Mouse (Mus musculus): ENCODE data around the gene Atp6ap2. TPM values are rescaled to one million over a fixed set of nuclear protein-coding genes. Genes with fewer than 3 reads are reported as not detected.

The Atp6ap2 gene
- polyA plus RNA-seq (2012; rRNA removed): 5.6 and 6.9 TPM in 2 replicates

GRCm38 (mm10) chrX:12587192-12587957, at the start of gene Atp6ap2:
Gene Atp6ap2 (plus strand): TSS chrX:12587801.
- Histone ChIP-seq H3K4me1 (ENCODE audit: control insufficient read depth, insufficient read depth, insufficient read length) (peaks cover 3% of the 10 kb centered on the region; the same call in 1 of the 2 replicates), H3K4me3 (ENCODE audit: extremely low read depth, insufficient read depth, insufficient read length) (peak within 1 kb of the TSS; percentile 91), H3K27me3 (ENCODE audit: control insufficient read depth, insufficient read depth, low read length) (no peaks in the 10 kb centered on the region), H3K36me3 (ENCODE audit: control insufficient read depth, insufficient read depth, low read length) (no peaks in the 10 kb centered on the region), H3K27ac (ENCODE audit: insufficient read depth, low read length) (peak within 1 kb of the TSS; percentile 87)
- 25% methylated on average over 49 of the region's 49 CpGs for WGBS
- peak; percentile 87 to 94 for DNase-seq (ENCODE audit: low read depth in 1 of 2, low spot score in 2 of 2)
- TF ChIP-seq POLR2A (IDR thresholded peaks at IDR 0.05; ENCODE audit: low read depth, low read length) (peak; percentile 69), CTCF (IDR thresholded peaks at IDR 0.05; ENCODE audit: extremely low read depth, insufficient read depth, insufficient read length, insufficient replicate concordance) (no peak)

- H3K27me3 ChIP-seq (ENCODE audit: control insufficient read depth, insufficient read depth, low read length): no peaks in the 10 kb centered on the region
- WGBS: 86% methylated on average over 1 of the region's 1 CpGs
- DNase-seq (ENCODE audit: low read depth in 1 of 2, low spot score in 2 of 2): no peak
- TF ChIP-seq CTCF (IDR thresholded peaks at IDR 0.05; ENCODE audit: extremely low read depth, insufficient read depth, insufficient read length, insufficient replicate concordance) (no peak), POLR2A (IDR thresholded peaks at IDR 0.05; ENCODE audit: low read depth, low read length) (no peak)
- H3K4me1 ChIP-seq (ENCODE audit: control insufficient read depth, insufficient read depth, insufficient read length): no peaks in the 10 kb centered on the region
- H3K27ac ChIP-seq (ENCODE audit: insufficient read depth, low read length): no peak overlapping the region
- no peaks in the 10 kb centered on the region for H3K36me3 ChIP-seq (ENCODE audit: control insufficient read depth, insufficient read depth, low read length)
- no peak overlapping the region for H3K4me3 ChIP-seq (ENCODE audit: extremely low read depth, insufficient read depth, insufficient read length)
Observed at GRCm38 (mm10) chrX:12544417-12544816, 43.2 kb upstream of the Atp6ap2 start.

GRCm38 (mm10) chrX:12557086-12557485, 30.5 kb upstream of the Atp6ap2 start:
- H3K36me3 ChIP-seq (ENCODE audit: control insufficient read depth, insufficient read depth, low read length): no peaks in the 10 kb centered on the region
- H3K27me3 ChIP-seq (ENCODE audit: control insufficient read depth, insufficient read depth, low read length): no peaks in the 10 kb centered on the region
- 80% methylated on average over 7 of the region's 7 CpGs for WGBS
- no peak overlapping the region for H3K27ac ChIP-seq (ENCODE audit: insufficient read depth, low read length)
- TF ChIP-seq CTCF (IDR thresholded peaks at IDR 0.05; ENCODE audit: extremely low read depth, insufficient read depth, insufficient read length, insufficient replicate concordance) (no peak), POLR2A (IDR thresholded peaks at IDR 0.05; ENCODE audit: low read depth, low read length) (no peak)
- no peak for DNase-seq (ENCODE audit: low read depth in 1 of 2, low spot score in 2 of 2)
- no peak overlapping the region for H3K4me3 ChIP-seq (ENCODE audit: extremely low read depth, insufficient read depth, insufficient read length)
- no peaks in the 10 kb centered on the region for H3K4me1 ChIP-seq (ENCODE audit: control insufficient read depth, insufficient read depth, insufficient read length)

GRCm38 (mm10) chrX:12571407-12571806, 16.2 kb upstream of the Atp6ap2 start:
- H3K4me3 ChIP-seq (ENCODE audit: extremely low read depth, insufficient read depth, insufficient read length): no peak overlapping the region
- WGBS: 62% methylated on average over 1 of the region's 1 CpGs
- H3K36me3 ChIP-seq (ENCODE audit: control insufficient read depth, insufficient read depth, low read length): no peaks in the 10 kb centered on the region
- DNase-seq (ENCODE audit: low read depth in 1 of 2, low spot score in 2 of 2): no peak
- no peaks in the 10 kb centered on the region for H3K4me1 ChIP-seq (ENCODE audit: control insufficient read depth, insufficient read depth, insufficient read length)
- no peak overlapping the region for H3K27ac ChIP-seq (ENCODE audit: insufficient read depth, low read length)
- no peak for TF ChIP-seq CTCF (IDR thresholded peaks at IDR 0.05; ENCODE audit: extremely low read depth, insufficient read depth, insufficient read length, insufficient replicate concordance)
- TF ChIP-seq POLR2A (IDR thresholded peaks at IDR 0.05; ENCODE audit: low read depth, low read length): no peak
- H3K27me3 ChIP-seq (ENCODE audit: control insufficient read depth, insufficient read depth, low read length): no peaks in the 10 kb centered on the region

GRCm38 (mm10) chrX:12577936-12578335, 9.7 kb upstream of the Atp6ap2 start:
- TF ChIP-seq CTCF (IDR thresholded peaks at IDR 0.05; ENCODE audit: extremely low read depth, insufficient read depth, insufficient read length, insufficient replicate concordance) (no peak), POLR2A (IDR thresholded peaks at IDR 0.05; ENCODE audit: low read depth, low read length) (no peak)
- H3K27me3 ChIP-seq (ENCODE audit: control insufficient read depth, insufficient read depth, low read length): no peaks in the 10 kb centered on the region
- no peak overlapping the region for H3K27ac ChIP-seq (ENCODE audit: insufficient read depth, low read length)
- H3K4me1 ChIP-seq (ENCODE audit: control insufficient read depth, insufficient read depth, insufficient read length): no peaks in the 10 kb centered on the region
- WGBS: 67% methylated on average over 3 of the region's 3 CpGs
- no peak for DNase-seq (ENCODE audit: low read depth in 1 of 2, low spot score in 2 of 2)
- H3K36me3 ChIP-seq (ENCODE audit: control insufficient read depth, insufficient read depth, low read length): no peaks in the 10 kb centered on the region
- H3K4me3 ChIP-seq (ENCODE audit: extremely low read depth, insufficient read depth, insufficient read length): no peak overlapping the region

- DNase-seq (ENCODE audit: low read depth in 1 of 2, low spot score in 2 of 2): no peak
- no peaks in the 10 kb centered on the region for H3K4me1 ChIP-seq (ENCODE audit: control insufficient read depth, insufficient read depth, insufficient read length)
- TF ChIP-seq CTCF (IDR thresholded peaks at IDR 0.05; ENCODE audit: extremely low read depth, insufficient read depth, insufficient read length, insufficient replicate concordance): no peak
- TF ChIP-seq POLR2A (IDR thresholded peaks at IDR 0.05; ENCODE audit: low read depth, low read length): no peak
- no peak overlapping the region for H3K4me3 ChIP-seq (ENCODE audit: extremely low read depth, insufficient read depth, insufficient read length)
- H3K27ac ChIP-seq (ENCODE audit: insufficient read depth, low read length): no peak overlapping the region
- WGBS: 66% methylated on average over 2 of the region's 2 CpGs
- H3K27me3 ChIP-seq (ENCODE audit: control insufficient read depth, insufficient read depth, low read length): no peaks in the 10 kb centered on the region
- H3K36me3 ChIP-seq (ENCODE audit: control insufficient read depth, insufficient read depth, low read length): no peaks in the 10 kb centered on the region
Observed at GRCm38 (mm10) chrX:12578339-12578868, 9.2 kb upstream of the Atp6ap2 start.

GRCm38 (mm10) chrX:12583261-12583660, 4.3 kb upstream of the Atp6ap2 start:
- no peak overlapping the region for H3K27ac ChIP-seq (ENCODE audit: insufficient read depth, low read length)
- TF ChIP-seq POLR2A (IDR thresholded peaks at IDR 0.05; ENCODE audit: low read depth, low read length) (no peak), CTCF (IDR thresholded peaks at IDR 0.05; ENCODE audit: extremely low read depth, insufficient read depth, insufficient read length, insufficient replicate concordance) (no peak)
- no peak for DNase-seq (ENCODE audit: low read depth in 1 of 2, low spot score in 2 of 2)

More at GRCm38 (mm10) chrX:12583261-12583660, 4.3 kb upstream of the Atp6ap2 start:
- Histone ChIP-seq H3K36me3 (ENCODE audit: control insufficient read depth, insufficient read depth, low read length) (no peaks in the 10 kb centered on the region), H3K4me3 (ENCODE audit: extremely low read depth, insufficient read depth, insufficient read length) (no peak overlapping the region), H3K27me3 (ENCODE audit: control insufficient read depth, insufficient read depth, low read length) (no peaks in the 10 kb centered on the region), H3K4me1 (ENCODE audit: control insufficient read depth, insufficient read depth, insufficient read length) (no peaks in the 10 kb centered on the region)
- 83% methylated on average over 5 of the region's 5 CpGs for WGBS

All from spleen, adult 2 months (tissue).